Mouse (Mus musculus) kidney, embryonic 16.5 days (tissue): ENCODE data around the gene Fosl2. TPM values are rescaled to one million over a fixed set of nuclear protein-coding genes. Genes with fewer than 3 reads are reported as not detected.
"Not testable (repeated sequence)": the region's sequence is repeated elsewhere in the genome, so short reads cannot be mapped to it uniquely, and the experiment has no call there.

Experiments
- ATAC-seq: fragments of 200-750 bp; cut with Nextera tagmentation; 2 replicates; pipeline ENCODE4 v1.8.0; 2017; ENCODE audit warnings: moderate TSS enrichment; ENCODE audit not compliant: low FRiP score, low TSS enrichment
- H3K27ac ChIP-seq: fragments of 300-500 bp; sonication (generic); 2 replicates; pipeline ENCODE4 v1.5.1; 2014; ENCODE audit warnings: low read length
- H3K27me3 ChIP-seq: fragments of 300-500 bp; sonication (generic); 2 replicates; pipeline ENCODE4 v1.6.1; 2014; ENCODE audit warnings: low read length, control low read depth, mixed read lengths; ENCODE audit not compliant: insufficient read depth
- H3K36me3 ChIP-seq: fragments of 300-500 bp; sonication (generic); 2 replicates; pipeline ENCODE4 v1.6.1; 2014; ENCODE audit warnings: low read length, control low read depth, mixed read lengths; ENCODE audit not compliant: insufficient read depth
- H3K4me1 ChIP-seq: fragments of 300-500 bp; sonication (generic); 2 replicates; pipeline ENCODE4 v1.6.1; 2014; ENCODE audit warnings: low read length, control low read depth, mixed read lengths; ENCODE audit not compliant: insufficient read depth
- H3K4me2 ChIP-seq: fragments of 300-500 bp; sonication (generic); replicated peaks from 2 replicates; pipeline ENCODE4 v1.6.1; 2014; ENCODE audit warnings: low read depth, low read length
- H3K4me3 ChIP-seq: fragments of 300-500 bp; sonication (generic); 2 replicates; pipeline ENCODE4 v1.5.1; 2014; ENCODE audit warnings: mild to moderate bottlenecking, low read length
- H3K9ac ChIP-seq: fragments of 300-500 bp; sonication (generic); replicated peaks from 2 replicates; pipeline ENCODE4 v1.6.1; 2014; ENCODE audit warnings: low read length
- H3K9me3 ChIP-seq: fragments of 300-500 bp; sonication (generic); 2 replicates; pipeline ENCODE4 v1.6.1; 2016; ENCODE audit warnings: low read length, control low read depth
- WGBS: fragments of 180-500 bp; shearing (Covaris S2); extraction: QIAGEN DNeasy Blood & Tissue Kit; methylation state at CpG from one replicate; pipeline ENCODE4 v1.1.7; 2014; 5-methylcytosine and 5-hydroxymethylcytosine counted together
- polyA plus RNA-seq: library from polyadenylated mRNA; unstranded; fragments of >200 nt; fragmentation: Nextera tagmentation; extraction: Ambion mirVana; gene quantifications from 2 replicates; pipeline ENCODE4 v1.2.1, GENCODE M21; 2015

The Fosl2 gene
- polyA plus RNA-seq, 1 experiment from 2014 or later, result 5.5 TPM

DNA sequence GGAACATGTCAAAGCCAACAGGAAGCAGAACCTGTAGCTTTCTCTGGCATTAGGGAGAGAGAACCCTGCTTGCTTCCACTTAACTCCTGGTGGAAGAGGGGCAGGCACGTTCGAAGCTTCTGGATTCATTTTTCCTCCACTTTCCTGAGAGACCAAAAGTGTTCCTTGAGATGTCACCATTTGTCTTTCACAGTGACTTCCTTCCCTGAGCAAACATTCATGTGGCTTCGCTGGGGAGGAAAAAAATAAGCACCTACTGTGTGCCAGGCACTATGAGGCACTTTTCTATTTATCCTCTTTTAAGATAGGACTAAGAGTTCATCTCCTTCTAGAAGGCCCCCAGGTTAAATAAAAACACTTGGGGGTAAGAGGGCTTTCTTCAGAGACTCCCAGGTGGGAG is 20.3 kb downstream of the Fosl2 start:
- H3K4me2 ChIP-seq, result no peak overlapping the region
- H3K27me3 ChIP-seq, result no peaks in the 10 kb centered on the region
- ATAC-seq, result no peak
- H3K36me3 ChIP-seq, result peaks cover 16% of the 10 kb centered on the region; the same call in 1 of the 2 replicates
- no peak overlapping the region for H3K9ac ChIP-seq
- peaks cover 9% of the 10 kb centered on the region for H3K4me1 ChIP-seq
- no peaks in the 10 kb centered on the region for H3K9me3 ChIP-seq
- H3K27ac ChIP-seq, result no peak overlapping the region
- WGBS, result 78% methylated on average over 3 of the region's 3 CpGs
- no peak overlapping the region for H3K4me3 ChIP-seq

DNA sequence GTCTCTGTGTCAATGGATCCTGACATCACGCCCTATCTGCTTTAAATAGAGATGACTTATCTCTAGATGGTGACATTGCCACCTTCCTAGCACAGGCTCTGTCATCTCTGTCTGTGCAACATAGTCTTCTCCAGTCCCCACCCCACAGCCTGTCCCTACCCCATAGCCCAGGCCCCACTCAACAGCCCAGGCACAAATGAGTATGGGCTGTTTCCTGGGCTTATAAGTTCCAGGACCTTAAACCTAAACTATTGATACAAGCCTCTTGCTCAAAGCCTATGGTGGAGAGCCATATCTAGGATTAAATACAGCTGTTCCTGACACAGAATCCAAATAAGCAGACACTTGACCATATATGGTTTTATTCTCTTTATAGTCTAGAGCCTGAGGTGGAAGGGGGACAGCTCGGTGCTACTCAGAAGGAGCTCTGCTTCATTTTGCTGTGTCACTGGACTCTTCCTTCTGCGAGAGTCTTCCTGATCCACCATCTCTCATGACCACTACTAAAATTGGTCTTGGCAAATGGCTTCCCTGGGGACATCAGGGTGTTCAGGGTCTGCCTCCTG is 28.0 kb downstream of the Fosl2 start:
- H3K4me1 ChIP-seq, result no peaks in the 10 kb centered on the region
- no peak overlapping the region for H3K27ac ChIP-seq
- no peaks in the 10 kb centered on the region for H3K36me3 ChIP-seq
- 83% methylated on average over 3 of the region's 3 CpGs for WGBS
- H3K4me2 ChIP-seq, result no peak overlapping the region
- no peak overlapping the region for H3K9ac ChIP-seq
- no peaks in the 10 kb centered on the region for H3K9me3 ChIP-seq
- H3K4me3 ChIP-seq, result no peak overlapping the region
- H3K27me3 ChIP-seq, result no peaks in the 10 kb centered on the region
- no peak for ATAC-seq

DNA sequence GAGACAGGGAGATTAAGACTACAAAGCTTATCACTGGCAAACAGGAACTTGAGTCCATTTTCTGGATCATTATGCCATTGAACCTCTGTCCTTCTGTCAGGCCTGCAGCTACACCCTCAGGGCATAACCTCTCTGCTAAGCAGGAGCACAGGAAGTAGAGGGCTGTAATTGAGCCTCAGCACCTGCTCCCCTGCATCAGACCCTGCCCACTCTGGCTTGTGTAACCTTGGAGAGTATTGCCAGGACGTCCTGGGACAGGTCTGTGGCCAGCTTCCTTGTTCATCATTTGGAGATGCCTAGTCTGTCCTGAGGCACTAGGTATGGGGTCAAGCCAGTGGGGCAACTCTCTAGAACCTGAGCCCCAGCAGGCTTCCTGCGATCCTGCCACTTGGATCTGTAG is 36.6 kb downstream of the Fosl2 start:
- no peak overlapping the region for H3K4me2 ChIP-seq
- no peaks in the 10 kb centered on the region for H3K4me1 ChIP-seq
- H3K27me3 ChIP-seq, result no peaks in the 10 kb centered on the region
- 71% methylated on average over 2 of the region's 2 CpGs for WGBS
- H3K27ac ChIP-seq, result no peak overlapping the region
- no peak overlapping the region for H3K4me3 ChIP-seq
- no peaks in the 10 kb centered on the region for H3K36me3 ChIP-seq
- no peaks in the 10 kb centered on the region for H3K9me3 ChIP-seq
- ATAC-seq, result no peak
- H3K9ac ChIP-seq, result no peak overlapping the region

DNA sequence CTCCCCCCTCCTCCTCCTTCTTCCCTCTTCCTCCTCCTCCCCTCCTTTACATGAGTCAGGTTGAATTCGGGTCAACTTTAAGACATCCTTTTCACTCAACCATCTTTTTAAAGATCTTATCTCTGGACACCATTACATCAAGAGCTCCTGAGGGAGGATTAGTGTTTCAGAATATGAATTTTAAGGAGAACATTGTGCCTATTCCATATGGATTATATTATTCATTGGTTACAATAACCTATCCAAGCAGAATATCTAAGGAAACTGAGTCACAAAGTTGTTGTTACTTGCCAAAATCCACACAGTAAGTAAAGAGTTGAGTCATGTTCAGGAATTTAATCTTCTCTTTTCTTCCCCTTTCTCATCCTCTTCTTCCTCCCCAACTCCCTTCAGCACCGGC is 41.2 kb downstream of the Fosl2 start:
- Histone ChIP-seq H3K4me1 (no peaks in the 10 kb centered on the region), H3K27me3 (no peaks in the 10 kb centered on the region), H3K27ac (no peak overlapping the region), H3K4me3 (no peak overlapping the region), H3K9ac (no peak overlapping the region), H3K4me2 (no peak overlapping the region), H3K9me3 (no peaks in the 10 kb centered on the region), H3K36me3 (no peaks in the 10 kb centered on the region)
- no peak for ATAC-seq
- 61% methylated on average over 2 of the region's 2 CpGs for WGBS

- no peaks in the 10 kb centered on the region for H3K36me3 ChIP-seq
- no peaks in the 10 kb centered on the region for H3K27me3 ChIP-seq
- no peak overlapping the region for H3K4me2 ChIP-seq
- 80% methylated on average over 4 of the region's 4 CpGs for WGBS
- H3K4me3 ChIP-seq, result no peak overlapping the region
- no peaks in the 10 kb centered on the region for H3K9me3 ChIP-seq
- ATAC-seq, result no peak
- H3K4me1 ChIP-seq, result no peaks in the 10 kb centered on the region
- H3K9ac ChIP-seq, result no peak overlapping the region
- H3K27ac ChIP-seq, result no peak overlapping the region
Observed at GRCm38 (mm10) chr5:32177737-32178136, 42.1 kb downstream of the Fosl2 start.

DNA sequence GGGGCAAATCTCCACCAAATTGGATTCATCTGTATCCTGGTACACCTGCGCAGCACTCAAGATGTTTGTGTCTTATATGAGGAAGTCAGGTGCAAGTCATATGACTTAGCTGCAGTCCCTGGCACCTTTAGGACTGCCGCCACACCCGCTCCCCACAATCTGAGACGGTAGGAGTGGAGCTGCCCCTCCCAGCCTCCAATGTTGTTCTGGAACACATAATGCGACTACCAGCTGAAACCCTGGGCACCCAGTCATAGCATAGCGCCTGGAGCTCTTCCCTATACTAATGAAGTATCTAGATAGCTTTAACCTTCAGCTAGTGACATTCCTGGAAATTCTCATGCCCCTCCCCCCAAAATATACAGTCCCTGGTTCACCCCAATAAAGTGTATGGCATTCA is 43.1 kb downstream of the Fosl2 start:
- not testable (repeated sequence) for H3K27ac ChIP-seq, ATAC-seq, H3K4me3 ChIP-seq, H3K36me3 ChIP-seq, H3K4me1 ChIP-seq, H3K9ac ChIP-seq, H3K4me2 ChIP-seq, H3K9me3 ChIP-seq, H3K27me3 ChIP-seq
- 84% methylated on average over 5 of the region's 6 CpGs for WGBS

- 56% methylated on average over 4 of the region's 4 CpGs for WGBS
- H3K36me3 ChIP-seq, result no peaks in the 10 kb centered on the region
- ATAC-seq, result peak; percentile 49; the same call in 1 of the 2 replicates
- H3K4me1 ChIP-seq, result no peaks in the 10 kb centered on the region
- H3K9ac ChIP-seq, result no peak overlapping the region
- no peak overlapping the region for H3K4me2 ChIP-seq
- no peaks in the 10 kb centered on the region for H3K27me3 ChIP-seq
- no peaks in the 10 kb centered on the region for H3K9me3 ChIP-seq
- H3K4me3 ChIP-seq, result no peak overlapping the region
- H3K27ac ChIP-seq, result no peak overlapping the region
Observed at GRCm38 (mm10) chr5:32182885-32183629, 47.5 kb downstream of the Fosl2 start.

DNA sequence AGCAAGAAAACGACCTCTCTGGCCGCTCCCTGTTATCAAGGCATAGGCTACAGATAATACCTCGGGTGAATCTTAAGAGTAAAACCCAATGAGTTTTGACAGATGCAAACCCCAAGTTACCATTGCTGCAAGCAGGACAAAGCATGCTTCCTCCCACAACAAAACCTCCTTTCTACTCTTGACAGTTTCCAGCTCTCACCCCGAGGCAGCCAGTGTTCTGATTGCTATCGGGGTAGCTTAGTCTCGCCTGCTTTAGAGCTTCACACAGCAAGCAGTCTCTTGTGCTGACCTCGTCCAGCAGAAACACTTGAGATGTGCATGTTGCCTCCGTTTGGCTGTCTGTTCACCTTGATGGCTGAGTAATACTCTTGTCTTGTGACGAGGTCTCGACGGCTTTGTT is 52.1 kb downstream of the Fosl2 start:
- Histone ChIP-seq H3K4me1 (no peaks in the 10 kb centered on the region), H3K36me3 (no peaks in the 10 kb centered on the region), H3K9me3 (no peaks in the 10 kb centered on the region), H3K9ac (no peak overlapping the region), H3K4me3 (no peak overlapping the region), H3K27me3 (no peaks in the 10 kb centered on the region), H3K27ac (no peak overlapping the region), H3K4me2 (no peak overlapping the region)
- 44% methylated on average over 11 of the region's 11 CpGs for WGBS
- ATAC-seq, result no peak

DNA sequence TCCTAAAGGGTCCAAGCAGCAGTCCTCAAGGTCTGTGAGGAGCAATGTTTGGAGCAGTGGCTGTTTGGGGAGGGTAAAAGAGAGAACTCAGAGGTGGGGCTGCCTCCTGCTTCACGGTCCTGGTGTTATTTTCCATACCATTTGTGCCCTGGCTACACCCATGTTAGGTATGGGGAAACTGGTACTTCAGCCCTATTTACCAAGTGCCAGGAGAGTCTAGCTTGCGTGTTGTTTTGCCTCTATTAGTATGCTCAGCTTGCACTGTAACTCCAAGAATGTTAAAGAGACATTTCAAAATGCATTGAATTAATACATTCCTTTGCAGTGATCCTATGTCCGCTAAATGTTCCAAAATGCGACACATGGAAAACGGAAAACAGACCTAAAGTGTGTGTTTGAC is 55.7 kb downstream of the Fosl2 start:
- WGBS, result 85% methylated on average over 5 of the region's 5 CpGs
- no peaks in the 10 kb centered on the region for H3K27me3 ChIP-seq
- no peak overlapping the region for H3K4me3 ChIP-seq
- H3K4me1 ChIP-seq, result peaks cover 6% of the 10 kb centered on the region; the same call in 1 of the 2 replicates
- no peak for ATAC-seq
- H3K36me3 ChIP-seq, result no peaks in the 10 kb centered on the region
- H3K9ac ChIP-seq, result no peak overlapping the region
- H3K9me3 ChIP-seq, result no peaks in the 10 kb centered on the region
- H3K4me2 ChIP-seq, result no peak overlapping the region
- H3K27ac ChIP-seq, result no peak overlapping the region

DNA sequence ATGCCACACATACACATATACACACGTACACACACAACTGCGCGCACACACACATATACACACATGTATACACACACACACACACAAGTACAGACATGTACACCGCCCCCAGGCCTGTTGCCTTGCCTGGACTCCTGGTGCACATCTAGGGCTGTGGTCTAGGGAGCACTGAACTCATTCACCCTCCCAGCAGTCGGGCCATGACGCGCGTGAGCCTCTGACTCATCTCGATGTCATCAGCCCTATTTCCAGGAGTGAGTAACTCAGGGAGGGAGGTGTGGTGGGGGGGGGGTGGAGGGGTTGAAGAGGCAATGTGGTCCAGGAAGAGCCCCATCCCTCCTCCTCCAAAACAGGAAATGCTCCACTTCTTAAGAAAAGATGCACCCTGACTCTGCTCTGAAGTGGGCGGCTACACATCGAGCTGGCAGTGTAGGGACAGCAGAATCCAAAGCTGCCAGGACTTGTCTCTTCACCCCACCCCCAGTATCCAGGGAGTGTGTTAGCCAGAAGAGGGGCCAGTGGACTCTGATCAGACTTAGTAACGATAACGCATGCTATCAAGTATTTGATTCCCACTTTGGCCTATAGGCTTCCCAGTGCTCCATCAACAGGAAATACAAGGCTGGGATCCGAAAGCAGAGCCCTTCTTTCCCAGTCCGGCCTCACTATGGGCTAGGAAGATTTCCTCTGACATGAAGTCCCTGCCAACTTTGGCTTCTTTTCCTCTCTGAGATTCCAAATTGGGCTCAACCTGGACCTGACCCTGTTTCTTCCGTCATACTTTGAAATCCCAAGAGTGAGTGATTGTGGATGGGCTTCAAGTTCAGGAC is 56.6 kb downstream of the Fosl2 start:
- no peak overlapping the region for H3K9ac ChIP-seq
- no peak overlapping the region for H3K4me2 ChIP-seq
- 81% methylated on average over 16 of the region's 16 CpGs for WGBS
- no peak overlapping the region for H3K27ac ChIP-seq
- H3K4me3 ChIP-seq, result no peak overlapping the region
- H3K9me3 ChIP-seq, result no peaks in the 10 kb centered on the region
- no peak for ATAC-seq
- peaks cover 6% of the 10 kb centered on the region; the same call in 1 of the 2 replicates for H3K4me1 ChIP-seq
- no peaks in the 10 kb centered on the region for H3K27me3 ChIP-seq
- no peaks in the 10 kb centered on the region for H3K36me3 ChIP-seq
